Mouse (Mus musculus): ENCODE results near the gene Ptprs. TPM values are rescaled to one million over a fixed set of nuclear protein-coding genes. Genes with fewer than 3 reads are reported as not detected.

The Ptprs gene
- 3.9 and 5.3 TPM in 2 replicates for polyA plus RNA-seq (2015; fragmentation: Nextera tagmentation; extraction: Ambion mirVana)

GRCm38 (mm10) chr17:56476402-56476752, at the start of gene Ptprs:
Ptprs (minus strand) TSS chr17:56476483.
- H3K27me3 ChIP-seq (ENCODE audit: control insufficient read depth, insufficient read depth, low read depth, low read length): peaks cover 58% of the 10 kb centered on the region
- no peaks in the 10 kb centered on the region for H3K36me3 ChIP-seq (ENCODE audit: control insufficient read depth, insufficient read depth)
- peak within 1 kb of the TSS; percentile 58 for H3K4me3 ChIP-seq (ENCODE audit: low read depth, low read length)
- peak within 1 kb of the TSS; percentile 34 for H3K9ac ChIP-seq (ENCODE audit: low read depth, low read length)
- ATAC-seq (ENCODE audit: low read depth): peak; percentile 68
- peaks cover 2% of the 10 kb centered on the region; the same call in 1 of the 2 replicates for H3K9me3 ChIP-seq (replicated peaks; ENCODE audit: control insufficient read depth, low read length)
- under 1% methylated on average over 27 of the region's 27 CpGs for WGBS (ENCODE audit: insufficient replicate concordance)
- H3K4me2 ChIP-seq (ENCODE audit: low read depth, low read length): peak within 1 kb of the TSS; percentile 70
- no peak within 1 kb of the TSS for H3K27ac ChIP-seq (ENCODE audit: low read length)
- H3K4me1 ChIP-seq (ENCODE audit: control insufficient read depth, low read depth, low read length): peaks cover 32% of the 10 kb centered on the region

- WGBS (ENCODE audit: insufficient replicate concordance): 41% methylated on average over 4 of the region's 4 CpGs
- H3K9me3 ChIP-seq (replicated peaks; ENCODE audit: control insufficient read depth, low read length): no peaks in the 10 kb centered on the region
- H3K36me3 ChIP-seq (ENCODE audit: control insufficient read depth, insufficient read depth): no peaks in the 10 kb centered on the region
- H3K4me1 ChIP-seq (ENCODE audit: control insufficient read depth, low read depth, low read length): no peaks in the 10 kb centered on the region
- no peak for ATAC-seq (ENCODE audit: low read depth)
- no peak overlapping the region for H3K4me2 ChIP-seq (ENCODE audit: low read depth, low read length)
- no peaks in the 10 kb centered on the region for H3K27me3 ChIP-seq (ENCODE audit: control insufficient read depth, insufficient read depth, low read depth, low read length)
- H3K27ac ChIP-seq (ENCODE audit: low read length): no peak overlapping the region
- H3K9ac ChIP-seq (ENCODE audit: low read depth, low read length): no peak overlapping the region
- H3K4me3 ChIP-seq (ENCODE audit: low read depth, low read length): no peak overlapping the region
Measured at GRCm38 (mm10) chr17:56524943-56525342, 48.7 kb upstream of the Ptprs start.

GRCm38 (mm10) chr17:56522744-56523143, 46.5 kb upstream of the Ptprs start:
- 39% methylated on average over 1 of the region's 1 CpGs for WGBS (ENCODE audit: insufficient replicate concordance)
- no peaks in the 10 kb centered on the region for H3K9me3 ChIP-seq (replicated peaks; ENCODE audit: control insufficient read depth, low read length)
- H3K27ac ChIP-seq (ENCODE audit: low read length): no peak overlapping the region
- H3K9ac ChIP-seq (ENCODE audit: low read depth, low read length): no peak overlapping the region
- H3K27me3 ChIP-seq (ENCODE audit: control insufficient read depth, insufficient read depth, low read depth, low read length): no peaks in the 10 kb centered on the region
- ATAC-seq (ENCODE audit: low read depth): no peak
- no peak overlapping the region for H3K4me2 ChIP-seq (ENCODE audit: low read depth, low read length)
- no peaks in the 10 kb centered on the region for H3K4me1 ChIP-seq (ENCODE audit: control insufficient read depth, low read depth, low read length)
- H3K4me3 ChIP-seq (ENCODE audit: low read depth, low read length): no peak overlapping the region
- no peaks in the 10 kb centered on the region for H3K36me3 ChIP-seq (ENCODE audit: control insufficient read depth, insufficient read depth)

- no peaks in the 10 kb centered on the region for H3K9me3 ChIP-seq (replicated peaks; ENCODE audit: control insufficient read depth, low read length)
- no peak for ATAC-seq (ENCODE audit: low read depth)
- no peaks in the 10 kb centered on the region for H3K36me3 ChIP-seq (ENCODE audit: control insufficient read depth, insufficient read depth)
- H3K27me3 ChIP-seq (ENCODE audit: control insufficient read depth, insufficient read depth, low read depth, low read length): peaks cover 31% of the 10 kb centered on the region
- no peak overlapping the region for H3K4me3 ChIP-seq (ENCODE audit: low read depth, low read length)
- H3K27ac ChIP-seq (ENCODE audit: low read length): no peak overlapping the region
- H3K4me2 ChIP-seq (ENCODE audit: low read depth, low read length): no peak overlapping the region
- H3K9ac ChIP-seq (ENCODE audit: low read depth, low read length): no peak overlapping the region
- H3K4me1 ChIP-seq (ENCODE audit: control insufficient read depth, low read depth, low read length): no peaks in the 10 kb centered on the region
- WGBS (ENCODE audit: insufficient replicate concordance): 8% methylated on average over 13 of the region's 13 CpGs
Measured at GRCm38 (mm10) chr17:56515690-56516410, 39.6 kb upstream of the Ptprs start.

GRCm38 (mm10) chr17:56514916-56515315, 38.6 kb upstream of the Ptprs start:
- no peak overlapping the region for H3K4me3 ChIP-seq (ENCODE audit: low read depth, low read length)
- no peak overlapping the region for H3K4me2 ChIP-seq (ENCODE audit: low read depth, low read length)
- H3K27ac ChIP-seq (ENCODE audit: low read length): no peak overlapping the region
- no peaks in the 10 kb centered on the region for H3K9me3 ChIP-seq (replicated peaks; ENCODE audit: control insufficient read depth, low read length)
- WGBS (ENCODE audit: insufficient replicate concordance): 42% methylated on average over 12 of the region's 12 CpGs
- H3K4me1 ChIP-seq (ENCODE audit: control insufficient read depth, low read depth, low read length): peaks cover 2% of the 10 kb centered on the region; the same call in 1 of the 2 replicates
- no peak overlapping the region for H3K9ac ChIP-seq (ENCODE audit: low read depth, low read length)
- peaks cover 40% of the 10 kb centered on the region for H3K27me3 ChIP-seq (ENCODE audit: control insufficient read depth, insufficient read depth, low read depth, low read length)
- no peak for ATAC-seq (ENCODE audit: low read depth)
- no peaks in the 10 kb centered on the region for H3K36me3 ChIP-seq (ENCODE audit: control insufficient read depth, insufficient read depth)

- no peaks in the 10 kb centered on the region for H3K36me3 ChIP-seq (ENCODE audit: control insufficient read depth, insufficient read depth)
- H3K9me3 ChIP-seq (replicated peaks; ENCODE audit: control insufficient read depth, low read length): no peaks in the 10 kb centered on the region
- H3K4me2 ChIP-seq (ENCODE audit: low read depth, low read length): no peak overlapping the region
- peaks cover 46% of the 10 kb centered on the region for H3K27me3 ChIP-seq (ENCODE audit: control insufficient read depth, insufficient read depth, low read depth, low read length)
- peaks cover 2% of the 10 kb centered on the region; the same call in 1 of the 2 replicates for H3K4me1 ChIP-seq (ENCODE audit: control insufficient read depth, low read depth, low read length)
- H3K4me3 ChIP-seq (ENCODE audit: low read depth, low read length): no peak overlapping the region
- no peak for ATAC-seq (ENCODE audit: low read depth)
- H3K27ac ChIP-seq (ENCODE audit: low read length): no peak overlapping the region
- no peak overlapping the region for H3K9ac ChIP-seq (ENCODE audit: low read depth, low read length)
Measured at GRCm38 (mm10) chr17:56514330-56514729, 38.0 kb upstream of the Ptprs start.

- Histone ChIP-seq H3K4me3 (ENCODE audit: low read depth, low read length) (no peak within 1 kb of the TSS), H3K27ac (ENCODE audit: low read length) (no peak within 1 kb of the TSS), H3K9me3 (replicated peaks; ENCODE audit: control insufficient read depth, low read length) (no peaks in the 10 kb centered on the region), H3K4me1 (ENCODE audit: control insufficient read depth, low read depth, low read length) (peaks cover 4% of the 10 kb centered on the region), H3K27me3 (ENCODE audit: control insufficient read depth, insufficient read depth, low read depth, low read length) (peaks cover 52% of the 10 kb centered on the region), H3K36me3 (ENCODE audit: control insufficient read depth, insufficient read depth) (no peaks in the 10 kb centered on the region), H3K4me2 (ENCODE audit: low read depth, low read length) (no peak within 1 kb of the TSS), H3K9ac (ENCODE audit: low read depth, low read length) (no peak within 1 kb of the TSS)
- WGBS (ENCODE audit: insufficient replicate concordance): 56% methylated on average over 22 of the region's 22 CpGs
- ATAC-seq (ENCODE audit: low read depth): no peak
Measured at GRCm38 (mm10) chr17:56512310-56512709, 36.0 kb upstream of the Ptprs start, which contains the start of gene Znrf4. Znrf4 (minus strand) TSS chr17:56512431.

- Histone ChIP-seq H3K27me3 (ENCODE audit: control insufficient read depth, insufficient read depth, low read depth, low read length) (peaks cover 52% of the 10 kb centered on the region), H3K27ac (ENCODE audit: low read length) (no peak overlapping the region), H3K4me3 (ENCODE audit: low read depth, low read length) (no peak overlapping the region), H3K4me2 (ENCODE audit: low read depth, low read length) (no peak overlapping the region), H3K4me1 (ENCODE audit: control insufficient read depth, low read depth, low read length) (peaks cover 4% of the 10 kb centered on the region), H3K9me3 (replicated peaks; ENCODE audit: control insufficient read depth, low read length) (no peaks in the 10 kb centered on the region), H3K36me3 (ENCODE audit: control insufficient read depth, insufficient read depth) (no peaks in the 10 kb centered on the region), H3K9ac (ENCODE audit: low read depth, low read length) (no peak overlapping the region)
- 23% methylated on average over 29 of the region's 29 CpGs for WGBS (ENCODE audit: insufficient replicate concordance)
- no peak for ATAC-seq (ENCODE audit: low read depth)
Measured at GRCm38 (mm10) chr17:56511707-56512090, 35.4 kb upstream of the Ptprs start.

GRCm38 (mm10) chr17:56510970-56511706, 34.9 kb upstream of the Ptprs start:
- no peak overlapping the region for H3K4me2 ChIP-seq (ENCODE audit: low read depth, low read length)
- no peak overlapping the region for H3K4me3 ChIP-seq (ENCODE audit: low read depth, low read length)
- peaks cover 52% of the 10 kb centered on the region for H3K27me3 ChIP-seq (ENCODE audit: control insufficient read depth, insufficient read depth, low read depth, low read length)
- peaks cover 4% of the 10 kb centered on the region for H3K4me1 ChIP-seq (ENCODE audit: control insufficient read depth, low read depth, low read length)
- no peak for ATAC-seq (ENCODE audit: low read depth)
- no peak overlapping the region for H3K9ac ChIP-seq (ENCODE audit: low read depth, low read length)
- 6% methylated on average over 60 of the region's 60 CpGs for WGBS (ENCODE audit: insufficient replicate concordance)
- H3K9me3 ChIP-seq (replicated peaks; ENCODE audit: control insufficient read depth, low read length): no peaks in the 10 kb centered on the region
- no peaks in the 10 kb centered on the region for H3K36me3 ChIP-seq (ENCODE audit: control insufficient read depth, insufficient read depth)
- H3K27ac ChIP-seq (ENCODE audit: low read length): no peak overlapping the region
